Mouse (Mus musculus): Measurements from ENCODE around the gene Rassf4.
A peak's percentile ranks its signal among the peaks of the same experiment; 100 is the strongest.

Rassf4 gene

GRCm38 (mm10) chr6:116671768-116672167 lies 2.0 kb downstream of the Rassf4 start:
- DNase-seq (ENCODE audit: low spot score in 2 of 2), result no peak

GRCm38 (mm10) chr6:116671031-116671430 lies 2.7 kb downstream of the Rassf4 start:
- DNase-seq (ENCODE audit: low spot score in 2 of 2), result no peak

GRCm38 (mm10) chr6:116670144-116670543 lies 3.6 kb downstream of the Rassf4 start:
- no peak for DNase-seq (ENCODE audit: low spot score in 2 of 2)

GRCm38 (mm10) chr6:116668682-116669470 lies 4.9 kb downstream of the Rassf4 start:
- no peak for DNase-seq (ENCODE audit: low spot score in 2 of 2)

DNA sequence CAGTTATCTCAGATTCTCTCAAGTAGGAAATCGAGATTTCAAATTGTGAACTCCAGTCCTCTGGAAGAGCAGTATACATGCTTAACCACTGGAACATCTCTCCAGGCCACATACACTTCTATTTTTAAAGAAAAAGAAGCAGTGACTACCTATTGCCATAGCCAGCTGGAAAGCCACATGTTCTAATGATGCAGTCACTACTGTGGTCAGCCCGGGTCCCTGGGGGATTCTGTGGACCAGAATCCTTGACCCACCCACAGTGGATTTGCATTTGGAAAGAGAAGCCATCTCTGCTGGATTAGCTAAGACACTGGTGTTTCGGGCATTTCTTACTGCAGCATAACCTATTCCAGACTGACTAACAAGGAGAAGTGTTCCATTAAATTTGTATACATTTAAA lies 6.4 kb downstream of the Rassf4 start:
- DNase-seq (ENCODE audit: low spot score in 2 of 2), result no peak

DNA sequence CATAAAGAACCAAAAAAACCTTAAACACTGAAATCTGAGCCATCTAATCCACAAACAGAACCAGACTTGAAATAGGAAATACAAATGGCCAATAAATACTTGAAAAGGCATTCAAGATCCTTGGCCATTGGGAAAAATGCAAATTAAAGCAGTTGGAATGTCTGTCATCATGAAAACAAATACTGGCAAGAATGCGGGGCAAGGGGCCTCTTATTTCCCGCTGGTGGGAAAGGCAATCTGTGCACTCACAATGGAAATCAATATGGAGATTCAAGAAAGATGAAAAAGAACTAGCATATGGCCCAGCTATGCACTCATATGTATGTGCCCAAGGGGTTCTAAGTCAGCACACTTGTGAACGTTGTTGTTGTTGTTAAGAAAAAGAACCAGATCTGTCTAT lies 6.9 kb downstream of the Rassf4 start:
- no peak for DNase-seq (ENCODE audit: low spot score in 2 of 2)

GRCm38 (mm10) chr6:116666085-116666750 lies 7.5 kb downstream of the Rassf4 start:
- no peak for DNase-seq (ENCODE audit: low spot score in 2 of 2)

- DNase-seq (ENCODE audit: low spot score in 2 of 2), result no peak
Observed at GRCm38 (mm10) chr6:116664830-116665229, 8.9 kb downstream of the Rassf4 start.

GRCm38 (mm10) chr6:116664031-116664430 lies 9.7 kb downstream of the Rassf4 start:
- DNase-seq (ENCODE audit: low spot score in 2 of 2), result no peak

GRCm38 (mm10) chr6:116663364-116663763 lies 10.4 kb downstream of the Rassf4 start:
- no peak for DNase-seq (ENCODE audit: low spot score in 2 of 2)

- DNase-seq (ENCODE audit: low spot score in 2 of 2), result peak; percentile 70 to 77
Observed at GRCm38 (mm10) chr6:116653684-116654454, 19.9 kb downstream of the Rassf4 start.

DNA sequence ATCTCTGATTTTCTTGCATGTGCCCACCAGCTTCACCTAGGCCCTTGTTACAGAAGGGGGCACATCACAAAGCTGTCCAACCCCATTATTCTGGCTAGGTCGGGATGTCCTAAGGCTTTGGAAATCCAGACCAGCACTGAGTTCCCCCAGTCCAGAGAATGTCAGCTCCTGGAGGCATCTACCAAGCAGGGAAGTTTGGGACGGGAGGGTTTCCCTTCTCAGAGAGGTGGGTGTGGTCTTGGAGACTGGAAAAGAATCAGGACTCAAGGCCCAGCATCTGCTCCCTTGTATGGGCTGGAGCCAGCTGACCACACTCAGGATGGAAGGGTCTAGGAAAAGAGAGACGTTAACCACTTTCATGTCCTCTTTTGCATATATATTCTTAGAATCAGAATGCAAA lies 20.6 kb downstream of the Rassf4 start:
- no peak for DNase-seq (ENCODE audit: low spot score in 2 of 2)

DNA sequence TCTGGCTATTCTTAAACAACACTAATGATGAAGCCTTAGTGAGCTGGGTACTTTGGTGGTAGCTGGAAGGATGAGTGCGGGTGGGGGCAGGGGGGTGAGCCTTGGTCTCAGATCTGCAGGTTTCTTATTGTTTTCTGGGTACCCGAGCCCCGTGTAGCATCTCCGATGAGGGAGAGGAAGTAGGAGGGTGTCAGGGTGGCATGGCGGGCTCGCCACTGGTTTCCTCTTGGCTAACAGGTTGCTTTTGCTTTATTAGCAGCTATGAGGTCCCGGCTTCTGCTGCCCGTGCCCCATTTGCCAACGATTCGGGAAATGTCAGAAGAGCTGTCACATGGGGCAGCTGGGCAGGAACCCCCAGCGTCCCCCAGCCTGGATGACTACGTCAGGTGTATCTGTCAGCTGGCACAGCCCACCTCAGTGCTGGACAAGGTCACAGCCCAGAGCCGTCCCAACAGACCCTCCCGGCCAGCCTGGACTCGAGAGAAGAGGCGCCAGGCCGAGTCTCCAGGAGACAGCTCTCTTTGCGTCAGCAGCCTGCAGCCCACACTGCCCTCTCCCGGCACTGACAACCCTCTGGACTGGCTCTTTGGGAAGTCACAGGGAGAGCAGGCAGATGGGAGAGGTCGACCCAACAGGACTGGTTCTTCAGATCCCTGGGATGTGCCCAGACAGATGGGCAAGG lies 22.2 kb downstream of the Rassf4 start:
- DNase-seq (ENCODE audit: low spot score in 2 of 2), result no peak

GRCm38 (mm10) chr6:116650406-116650805 lies 23.3 kb downstream of the Rassf4 start, which contains the start of gene Depp1:
Gene Depp1 (plus strand): TSS chr6:116650609.
- no peak for DNase-seq (ENCODE audit: low spot score in 2 of 2)

GRCm38 (mm10) chr6:116649811-116650210 lies 23.9 kb downstream of the Rassf4 start:
- no peak for DNase-seq (ENCODE audit: low spot score in 2 of 2)

DNA sequence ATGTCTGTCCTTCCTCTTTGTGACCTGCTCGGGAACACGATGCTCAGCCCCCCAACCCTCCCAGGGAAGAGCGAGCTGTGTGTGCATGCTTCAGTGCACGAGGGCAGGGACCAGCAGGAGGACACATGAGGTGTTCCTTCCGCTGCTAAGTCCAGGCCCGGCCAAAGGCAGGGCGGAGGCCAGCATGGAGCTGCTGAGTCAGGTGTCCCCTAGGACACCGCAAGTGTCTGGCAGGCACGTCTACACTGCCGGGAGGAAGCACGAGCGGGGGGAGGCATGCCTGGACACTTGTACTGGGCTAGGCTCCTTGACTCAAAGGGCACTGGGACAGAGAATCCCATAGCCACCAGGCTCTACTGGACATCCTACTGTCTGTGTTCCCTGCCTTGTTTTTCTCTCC lies 26.0 kb downstream of the Rassf4 start:
- DNase-seq (ENCODE audit: low spot score in 2 of 2), result no peak

- DNase-seq (ENCODE audit: low spot score in 2 of 2), result no peak
Observed at GRCm38 (mm10) chr6:116644335-116644734, 29.4 kb downstream of the Rassf4 start.

GRCm38 (mm10) chr6:116643881-116644280 lies 29.9 kb downstream of the Rassf4 start:
- no peak for DNase-seq (ENCODE audit: low spot score in 2 of 2)

GRCm38 (mm10) chr6:116642942-116643341 lies 30.8 kb downstream of the Rassf4 start:
- DNase-seq (ENCODE audit: low spot score in 2 of 2), result peak; percentile 76 to 80

DNA sequence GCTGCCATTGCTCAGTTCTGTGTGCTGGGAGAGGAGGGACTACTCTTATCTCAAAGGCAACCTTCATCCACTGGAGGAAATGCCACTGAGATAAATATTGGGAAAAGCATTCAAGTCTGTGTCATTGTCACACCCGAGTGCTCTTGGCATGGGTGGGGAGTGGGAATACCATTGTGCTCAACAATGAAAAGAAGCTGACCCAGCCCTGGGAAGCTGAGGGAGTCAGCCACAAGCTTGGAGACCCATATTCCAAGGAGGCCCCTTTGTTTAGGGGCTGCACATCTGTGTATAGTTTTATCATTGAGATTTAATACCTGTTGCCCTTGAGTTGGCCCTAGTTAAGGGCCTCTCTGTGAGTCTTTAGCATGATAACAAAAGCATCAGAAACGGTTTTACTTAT lies 34.1 kb downstream of the Rassf4 start:
- no peak for DNase-seq (ENCODE audit: low spot score in 2 of 2)

DNA sequence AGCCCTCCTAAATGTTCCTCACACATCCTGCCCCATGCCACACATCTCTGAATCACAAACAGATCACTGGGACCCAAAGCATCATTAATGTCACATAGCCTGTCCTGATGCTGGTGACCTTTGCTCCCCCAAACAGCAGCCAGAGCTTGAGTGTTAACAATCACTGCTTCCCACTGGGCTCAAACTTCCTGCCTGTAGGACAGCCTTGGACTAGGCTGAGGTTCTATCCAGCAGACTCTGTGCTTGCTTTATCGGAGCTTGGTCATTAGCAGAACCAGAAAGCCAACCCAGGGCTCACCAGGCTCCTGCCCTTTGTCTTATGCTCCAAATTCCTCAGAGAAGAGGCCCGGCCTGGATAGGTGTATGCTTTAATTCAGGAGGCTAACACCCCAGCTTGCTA lies 34.9 kb downstream of the Rassf4 start:
- DNase-seq (ENCODE audit: low spot score in 2 of 2), result no peak

DNA sequence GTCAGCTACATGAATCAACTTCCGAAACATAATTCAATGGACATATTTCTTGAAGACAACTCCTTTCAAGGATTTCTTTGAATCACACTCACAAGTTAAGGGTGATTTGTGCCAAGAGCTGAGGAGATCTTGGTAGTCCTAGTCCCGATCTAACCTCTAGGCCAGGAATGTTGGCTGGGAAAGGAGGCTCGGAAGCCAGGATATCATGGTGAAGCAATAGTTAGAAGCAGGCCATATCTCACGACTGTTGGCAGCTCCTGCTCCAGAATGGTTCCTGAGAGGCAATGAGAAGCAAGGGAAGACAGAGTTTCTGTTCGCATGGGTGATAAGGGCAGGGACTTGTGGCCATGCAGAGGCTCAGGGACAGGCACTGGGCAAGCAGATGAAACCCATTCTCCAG lies 36.3 kb downstream of the Rassf4 start:
- no peak for DNase-seq (ENCODE audit: low spot score in 2 of 2)

Measured in right cerebral cortex, adult 2 months (tissue).